ENCODE assay signal across 8 mouse cellular contexts in genomic region chr2:180250930-180251611, GRCm38 (mm10). TPM values are rescaled to one million over a fixed set of nuclear protein-coding genes. Genes with fewer than 3 reads are reported as not detected.
DNase-seq lines count a peak whose midpoint lies in the region; ATAC-seq and TF ChIP-seq lines count a peak whose summit lies in the region.

No protein-coding gene starts in this region.

- peaks cover 10% of the 10 kb centered on the region for H3K79me2 ChIP-seq in C2C12 (ENCODE audit: control insufficient read depth, insufficient read depth)
- H3K79me2 ChIP-seq in liver, adult 2 months (ENCODE audit: control insufficient read depth, insufficient read depth, low read length): no peaks in the 10 kb centered on the region

- peak; percentile 79 for TF ChIP-seq CTCF in C2C12 (IDR thresholded peaks at IDR 0.05; ENCODE audit: control insufficient read depth, insufficient read depth, insufficient read length)
- peak; percentile 76 for TF ChIP-seq CTCF in liver, adult 2 months (IDR thresholded peaks at IDR 0.05; ENCODE audit: low read depth, low read length)

- no peaks in the 10 kb centered on the region for H3K36me3 ChIP-seq in C2C12 (ENCODE audit: control insufficient read depth, insufficient read depth)
- no peaks in the 10 kb centered on the region for H3K36me3 ChIP-seq in embryonic facial prominence, embryonic 12.5 days
- H3K36me3 ChIP-seq in liver, adult 2 months (ENCODE audit: control insufficient read depth, insufficient read depth, low read length): no peaks in the 10 kb centered on the region
- no peaks in the 10 kb centered on the region for H3K36me3 ChIP-seq in stomach, embryonic 14.5 days (ENCODE audit: control insufficient read depth, insufficient read depth, low read length)

- WGBS in embryonic facial prominence, embryonic 12.5 days: 25% methylated on average over 11 of the region's 11 CpGs
- 25% methylated on average over 11 of the region's 11 CpGs for WGBS in liver, adult 2 months
- WGBS in stomach, embryonic 14.5 days: 32% methylated on average over 11 of the region's 11 CpGs

- no peaks in the 10 kb centered on the region for H3K27me3 ChIP-seq in C2C12 (ENCODE audit: control insufficient read depth, insufficient read depth, insufficient read length)
- H3K27me3 ChIP-seq in embryonic facial prominence, embryonic 12.5 days: no peaks in the 10 kb centered on the region
- H3K27me3 ChIP-seq in liver, adult 2 months (ENCODE audit: control insufficient read depth, insufficient read depth, low read length): no peaks in the 10 kb centered on the region
- H3K27me3 ChIP-seq in stomach, embryonic 14.5 days (ENCODE audit: control insufficient read depth, insufficient read depth, low read length): no peaks in the 10 kb centered on the region

- H3K79me3 ChIP-seq in C2C12 (ENCODE audit: low read depth): peaks cover 1% of the 10 kb centered on the region

- peak; percentile 74 for DNase-seq in adrenal gland, postnatal 25 days
- peak; percentile 69 to 81 for DNase-seq in heart, adult 9 months (ENCODE audit: low spot score in 2 of 2)
- peak; percentile 80 to 81 for DNase-seq in kidney, adult 8-10 months
- peak; percentile 68 for DNase-seq in liver, adult 2 months (ENCODE audit: extremely low read depth, low read depth, low spot score)

- no peak overlapping the region for H3ac ChIP-seq in C2C12 (ENCODE audit: control insufficient read depth, insufficient read length, low read depth)

- H3K9ac ChIP-seq in embryonic facial prominence, embryonic 12.5 days: no peak overlapping the region
- H3K9ac ChIP-seq in liver, adult 2 months (ENCODE audit: low read depth, low read length): no peak overlapping the region
- H3K9ac ChIP-seq in stomach, embryonic 14.5 days (replicated peaks; ENCODE audit: low read depth, low read length): no peak overlapping the region

- no peak overlapping the region for H3K27ac ChIP-seq in embryonic facial prominence, embryonic 12.5 days
- no peak overlapping the region for H3K27ac ChIP-seq in liver, adult 2 months (replicated peaks; ENCODE audit: insufficient read depth, low read depth, low read length)
- H3K27ac ChIP-seq in stomach, embryonic 14.5 days (ENCODE audit: low read length): no peak overlapping the region

- no peak for TF ChIP-seq POLR2A in liver, adult 2 months (IDR thresholded peaks at IDR 0.05; ENCODE audit: extremely low read depth, insufficient read depth, low read length)

- H3K4me1 ChIP-seq in embryonic facial prominence, embryonic 12.5 days: peaks cover 3% of the 10 kb centered on the region; the same call in 1 of the 2 replicates
- H3K4me1 ChIP-seq in liver, adult 2 months (ENCODE audit: control insufficient read depth, insufficient read depth, low read length): peaks cover 3% of the 10 kb centered on the region; the same call in 1 of the 2 replicates
- H3K4me1 ChIP-seq in stomach, embryonic 14.5 days (ENCODE audit: control insufficient read depth, insufficient read depth, low read length): no peaks in the 10 kb centered on the region

- no peak overlapping the region for H3K4me3 ChIP-seq in C2C12 (ENCODE audit: insufficient read depth, poor library complexity, severe bottlenecking)
- H3K4me3 ChIP-seq in embryonic facial prominence, embryonic 12.5 days: no peak overlapping the region
- H3K4me3 ChIP-seq in liver, adult 2 months (ENCODE audit: insufficient read depth, low read depth, low read length): no peak overlapping the region
- H3K4me3 ChIP-seq in stomach, embryonic 14.5 days (ENCODE audit: low read depth, low read length): no peak overlapping the region

- no peak overlapping the region for H3K4me2 ChIP-seq in embryonic facial prominence, embryonic 12.5 days (replicated peaks)
- no peak overlapping the region for H3K4me2 ChIP-seq in stomach, embryonic 14.5 days (replicated peaks; ENCODE audit: low read depth, low read length)

- ATAC-seq in embryonic facial prominence, embryonic 12.5 days (ENCODE audit: insufficient number of reproducible peaks, insufficient read depth, low FRiP score, low TSS enrichment): peak; percentile 36; the same call in 1 of the 2 replicates
- ATAC-seq in monocyte, adult 5-6 weeks (replicated peaks; ENCODE audit: insufficient number of reproducible peaks, low FRiP score, low TSS enrichment, poor library complexity, severe bottlenecking): peak; percentile 72
- ATAC-seq in stomach, embryonic 14.5 days (ENCODE audit: insufficient number of reproducible peaks, insufficient read depth, low FRiP score, low read depth): peak; percentile 81

- H3K9me3 ChIP-seq in embryonic facial prominence, embryonic 12.5 days: no peaks in the 10 kb centered on the region
- H3K9me3 ChIP-seq in stomach, embryonic 14.5 days (ENCODE audit: control insufficient read depth, low read depth, low read length): no peaks in the 10 kb centered on the region

TF ChIP-seq in C2C12, 6 proteins besides CTCF, POLR2A, EP300 and RAD21:
- TF ChIP-seq MYOD1 (IDR thresholded peaks at IDR 0.05; ENCODE audit: control insufficient read depth, insufficient read length, low read depth) (peak; percentile 38), FOSL1 (IDR thresholded peaks at IDR 0.05; ENCODE audit: insufficient read depth, low read length, poor library complexity, severe bottlenecking) (no peak), MAX (IDR thresholded peaks at IDR 0.05) (no peak), USF1 (IDR thresholded peaks at IDR 0.05; ENCODE audit: low read depth) (no peak), CEBPB (IDR thresholded peaks at IDR 0.05; ENCODE audit: low read depth) (no peak)

RNA-seq across cellular contexts. Expression of gene Rps21, which starts 6.1 kb away (rescaled TPM):
- 5,244 TPM for polyA plus RNA-seq in C2C12 (2012; fragmentation: generic; extraction: Trizol)
- 728 and 789 TPM in 2 replicates for total RNA-seq in adrenal gland, postnatal 25 days (2021)
- 523 and 574 TPM in 2 replicates for polyA plus RNA-seq in embryonic facial prominence, embryonic 12.5 days (2016; fragmentation: Nextera tagmentation; extraction: Ambion mirVana)
- 713 and 1,049 TPM in 2 replicates for total RNA-seq in liver, adult 2 months (2014; rRNA removed)
- polyA plus RNA-seq in liver, adult 2 months (2012; rRNA removed): 880 and 922 TPM in 2 replicates
- 1,771 to 2,174 TPM (median 1,777 TPM) in 3 replicates for total RNA-seq in monocyte, adult 5-6 weeks (2017)
- 734 and 745 TPM in 2 replicates for polyA plus RNA-seq in stomach, embryonic 14.5 days (2014; fragmentation: Nextera tagmentation; extraction: Ambion mirVana)

RNA-seq across cellular contexts. Expression of gene Cables2, which starts 22.2 kb away (rescaled TPM):
- polyA plus RNA-seq in C2C12 (2012; fragmentation: generic; extraction: Trizol): 7.9 TPM
- 16.1 and 19.6 TPM in 2 replicates for total RNA-seq in adrenal gland, postnatal 25 days (2021)
- polyA plus RNA-seq in embryonic facial prominence, embryonic 12.5 days (2016; fragmentation: Nextera tagmentation; extraction: Ambion mirVana): 21.2 and 23.5 TPM in 2 replicates
- total RNA-seq in liver, adult 2 months (2014; rRNA removed): 8.9 and 10.3 TPM in 2 replicates
- polyA plus RNA-seq in liver, adult 2 months (2012; rRNA removed): 29.2 and 29.5 TPM in 2 replicates
- 16.9 to 23.7 TPM (median 20.6 TPM) in 3 replicates for total RNA-seq in monocyte, adult 5-6 weeks (2017)
- polyA plus RNA-seq in stomach, embryonic 14.5 days (2014; fragmentation: Nextera tagmentation; extraction: Ambion mirVana): 15.5 and 20.4 TPM in 2 replicates

RNA-seq across cellular contexts. Expression of gene Lama5, which starts 25.4 kb away (rescaled TPM):
- polyA plus RNA-seq in C2C12 (2012; fragmentation: generic; extraction: Trizol): 47.4 TPM
- 29.3 and 38.0 TPM in 2 replicates for total RNA-seq in adrenal gland, postnatal 25 days (2021)
- 14.2 and 16.7 TPM in 2 replicates for polyA plus RNA-seq in embryonic facial prominence, embryonic 12.5 days (2016; fragmentation: Nextera tagmentation; extraction: Ambion mirVana)
- 0.65 and 0.74 TPM in 2 replicates for total RNA-seq in liver, adult 2 months (2014; rRNA removed)
- polyA plus RNA-seq in liver, adult 2 months (2012; rRNA removed): 1.6 and 4.0 TPM in 2 replicates
- total RNA-seq in monocyte, adult 5-6 weeks (2017): 0.29 to 7.1 TPM (median 0.29 TPM) in 3 replicates
- polyA plus RNA-seq in stomach, embryonic 14.5 days (2014; fragmentation: Nextera tagmentation; extraction: Ambion mirVana): 64.0 and 70.9 TPM in 2 replicates

RNA-seq across cellular contexts. Expression of gene Rbbp8nl, which starts 38.6 kb away (rescaled TPM):
- not detected for polyA plus RNA-seq in C2C12 (2012; fragmentation: generic; extraction: Trizol)
- not detected in 2 replicates for total RNA-seq in adrenal gland, postnatal 25 days (2021)
- polyA plus RNA-seq in embryonic facial prominence, embryonic 12.5 days (2016; fragmentation: Nextera tagmentation; extraction: Ambion mirVana): 0.77 and 1.3 TPM in 2 replicates
- total RNA-seq in liver, adult 2 months (2014; rRNA removed): not detected in 2 replicates
- polyA plus RNA-seq in liver, adult 2 months (2012; rRNA removed): not detected in 2 replicates
- not detected in 3 replicates for total RNA-seq in monocyte, adult 5-6 weeks (2017)
- polyA plus RNA-seq in stomach, embryonic 14.5 days (2014; fragmentation: Nextera tagmentation; extraction: Ambion mirVana): 3.1 TPM in 2 replicates
